Comparison of ENCODE assay signal across 29 mouse cellular contexts in genomic region chr9:103784156-103784555, GRCm38 (mm10). TPM values are rescaled to one million over a fixed set of nuclear protein-coding genes. Genes with fewer than 3 reads are reported as not detected.
DNase-seq lines count a peak whose midpoint lies in the region; ATAC-seq lines count a peak whose summit lies in the region.
"Had no signal": no experiment of that assay in that cellular context is flagged by ENCODE, and none has a peak within 500 bp of the region (broad histone marks: within the 10 kb centered on the region; RNA-seq: fewer than 3 reads in every experiment).

No protein-coding gene starts in this region.

- H3K27ac ChIP-seq in heart, embryonic 10.5 days: no peak overlapping the region
- H3K27ac ChIP-seq: embryonic facial prominence, embryonic 13.5 days; embryonic facial prominence, embryonic 15.5 days; forebrain, embryonic 10.5 days; forebrain, embryonic 12.5 days had no signal

- H3K4me1 ChIP-seq in heart, embryonic 10.5 days: no peaks in the 10 kb centered on the region
- H3K4me1 ChIP-seq: embryonic facial prominence, embryonic 13.5 days; embryonic facial prominence, embryonic 15.5 days; forebrain, embryonic 10.5 days; forebrain, embryonic 12.5 days had no signal

- H3K27me3 ChIP-seq in heart, embryonic 10.5 days (ENCODE audit: insufficient read depth, poor library complexity, severe bottlenecking): no peaks in the 10 kb centered on the region
- H3K27me3 ChIP-seq: embryonic facial prominence, embryonic 13.5 days; embryonic facial prominence, embryonic 15.5 days; forebrain, embryonic 12.5 days had no signal

- no peaks in the 10 kb centered on the region for H3K9me3 ChIP-seq in heart, embryonic 10.5 days
- H3K9me3 ChIP-seq: embryonic facial prominence, embryonic 13.5 days; embryonic facial prominence, embryonic 15.5 days; forebrain, embryonic 10.5 days; forebrain, embryonic 12.5 days had no signal

- ATAC-seq in frontal cortex, adult (ENCODE audit: low TSS enrichment): peak; percentile 88
- ATAC-seq: activated CD4-positive, CD25-positive, alpha-beta regulatory T cell, adult 4 months; CD4-positive, CD25-positive, alpha-beta regulatory T cell, adult 4 months; forebrain, embryonic 14.5 days; Patski had no signal

- H3K36me3 ChIP-seq in heart, embryonic 10.5 days: no peaks in the 10 kb centered on the region
- H3K36me3 ChIP-seq: embryonic facial prominence, embryonic 13.5 days; embryonic facial prominence, embryonic 15.5 days; forebrain, embryonic 10.5 days; forebrain, embryonic 12.5 days; G1E had no signal

- DNase-seq in frontal cortex, postnatal 14 days (ENCODE audit: low spot score in 2 of 2): no peak
- DNase-seq in heart, embryonic 10.5 days (ENCODE audit: low spot score): peak; percentile 51
- no peak for DNase-seq in heart, adult 8-10 months (ENCODE audit: low spot score)
- peak; percentile 52 for DNase-seq in right cerebral cortex, adult 18-20 months
- no peak for DNase-seq in right cerebral cortex, postnatal 25 days
- DNase-seq in brain, adult 2 months (ENCODE audit: low read depth, low spot score): peak; percentile 74
- DNase-seq: adrenal gland, adult 8-10 months; adrenal gland, postnatal 14 days; adrenal gland, postnatal 36 days; B cell, adult 2 months; cerebellum, adult 11 months; cerebellum, adult 18-20 months; cerebellum, adult 8-10 months; cerebellum, adult 9-11 months; cerebellum, postnatal 14 days; cerebellum, postnatal 36 days; embryo, embryonic 11 days had no signal

- 90% methylated on average over 4 of the region's 4 CpGs for WGBS in heart, embryonic 10.5 days

- H3K4me3 ChIP-seq in heart, embryonic 10.5 days: no peak overlapping the region
- H3K4me3 ChIP-seq: embryonic facial prominence, embryonic 13.5 days; embryonic facial prominence, embryonic 15.5 days; erythroblast, embryonic 14.5 days; forebrain, embryonic 10.5 days; forebrain, embryonic 12.5 days had no signal

RNA-seq across cellular contexts. Expression of gene Tmem108, which starts 22.5 kb away (rescaled TPM):
- 101 and 126 TPM in 2 replicates for polyA plus RNA-seq in heart, embryonic 10.5 days (2016; fragmentation: Nextera tagmentation; extraction: Ambion mirVana)
- total RNA-seq in heart, adult 8-10 months (2022): 1 to 10 TPM; 3.7 to 4.7 (median 4.4) TPM
- total RNA-seq: common myeloid progenitor, adult 5-6 weeks had no signal
- polyA plus RNA-seq: erythroblast, embryonic 14.5 days; G1E; Patski had no signal

Comparison
In these comparisons a context has a peak if more than half of its experiments do, and no peak if none do; other contexts are left out.
1. DNase-seq: peak in heart, embryonic 10.5 days (single experiment), right cerebral cortex, adult 18-20 months (single experiment) and brain, adult 2 months (single experiment); none in frontal cortex, postnatal 14 days (0 of 2), heart, adult 8-10 months (single experiment) and right cerebral cortex, postnatal 25 days (single experiment).